Mouse (Mus musculus) C2C12 (cell line): Measurements from ENCODE around the gene Large1. TPM values are rescaled to one million over a fixed set of nuclear protein-coding genes. Genes with fewer than 3 reads are reported as not detected.

Source experiments
- H3K27me3 ChIP-seq: one replicate; pipeline ENCODE4 v1.6.1; 2011; ENCODE audit not compliant: control insufficient read depth, insufficient read depth, insufficient read length
- H3K36me3 ChIP-seq: one replicate; pipeline ENCODE4 v1.6.1; 2011; ENCODE audit not compliant: control insufficient read depth, insufficient read depth
- H3K4me3 ChIP-seq: one replicate; pipeline ENCODE4 v1.5.1; 2011; ENCODE audit warnings: mild to moderate bottlenecking, control low read depth; ENCODE audit not compliant: poor library complexity, insufficient read depth, severe bottlenecking
- H3K79me2 ChIP-seq: one replicate; pipeline ENCODE4 v1.6.1; 2011; ENCODE audit not compliant: control insufficient read depth, insufficient read depth
- H3K79me3 ChIP-seq: one replicate; pipeline ENCODE4 v1.6.1; 2011; ENCODE audit warnings: low read depth, control low read depth
- H3ac ChIP-seq: one replicate; pipeline ENCODE3; 2011; ENCODE audit warnings: low read depth; ENCODE audit not compliant: control insufficient read depth, insufficient read length
- CEBPB ChIP-seq: IDR thresholded peaks from one replicate; pipeline ENCODE4 v1.6.1; 2011; ENCODE audit warnings: low read depth, mild to moderate bottlenecking, control low read depth, moderate library complexity
- CTCF ChIP-seq: IDR thresholded peaks from one replicate; pipeline ENCODE4 v1.5.1; 2011; ENCODE audit not compliant: control insufficient read depth, insufficient read depth, insufficient read length
- FOSL1 ChIP-seq: IDR thresholded peaks from one replicate; pipeline ENCODE4 v1.8.0; 2011; ENCODE audit warnings: mild to moderate bottlenecking, low read length; ENCODE audit not compliant: poor library complexity, insufficient read depth, severe bottlenecking
- MAX ChIP-seq: IDR thresholded peaks from one replicate; pipeline ENCODE4 v1.6.1; 2011; ENCODE audit warnings: mild to moderate bottlenecking, control low read depth
- MYOD1 ChIP-seq: IDR thresholded peaks from one replicate; pipeline ENCODE4 v1.6.1; 2011; ENCODE audit warnings: low read depth; ENCODE audit not compliant: control insufficient read depth, insufficient read length
- MYOG ChIP-seq: IDR thresholded peaks from one replicate; pipeline ENCODE4 v1.6.1; 2011; ENCODE audit not compliant: control insufficient read depth, insufficient read length; ENCODE audit errors: extremely low read depth
- USF1 ChIP-seq: IDR thresholded peaks from one replicate; pipeline ENCODE4 v1.6.1; 2011; ENCODE audit warnings: low read depth, mild to moderate bottlenecking, control low read depth, moderate library complexity
- polyA plus RNA-seq: library from polyadenylated mRNA; unstranded; fragments of >200 nt; fragmentation: generic; extraction: Trizol; gene quantifications from one replicate; pipeline ENCODE4 v1.2.1, GENCODE M21; 2012; ENCODE audit warnings: missing spikeins

Large1 gene
- polyA plus RNA-seq, 1 experiment: 9.5 TPM

- Histone ChIP-seq H3K4me3 (no peak overlapping the region), H3K79me2 (no peaks in the 10 kb centered on the region), H3ac (no peak overlapping the region), H3K27me3 (no peaks in the 10 kb centered on the region), H3K36me3 (no peaks in the 10 kb centered on the region), H3K79me3 (no peaks in the 10 kb centered on the region)
- TF ChIP-seq CTCF (no peak), MYOG (no peak)
These were observed 291.9 kb downstream of the Large1 start for GRCm38 (mm10) chr8:73061410-73061809.

- no peaks in the 10 kb centered on the region for H3K79me3 ChIP-seq
- H3ac ChIP-seq: no peak overlapping the region
- H3K4me3 ChIP-seq: no peak overlapping the region
- no peak for TF ChIP-seq MYOD1
- no peak for TF ChIP-seq CEBPB
- no peak for TF ChIP-seq FOSL1
- TF ChIP-seq CTCF: no peak
- TF ChIP-seq MYOG: no peak
- TF ChIP-seq MAX: no peak
- no peak for TF ChIP-seq USF1
- no peaks in the 10 kb centered on the region for H3K27me3 ChIP-seq
- H3K36me3 ChIP-seq: no peaks in the 10 kb centered on the region
- H3K79me2 ChIP-seq: no peaks in the 10 kb centered on the region
These were observed 298.6 kb downstream of the Large1 start for GRCm38 (mm10) chr8:73054726-73055125.

DNA sequence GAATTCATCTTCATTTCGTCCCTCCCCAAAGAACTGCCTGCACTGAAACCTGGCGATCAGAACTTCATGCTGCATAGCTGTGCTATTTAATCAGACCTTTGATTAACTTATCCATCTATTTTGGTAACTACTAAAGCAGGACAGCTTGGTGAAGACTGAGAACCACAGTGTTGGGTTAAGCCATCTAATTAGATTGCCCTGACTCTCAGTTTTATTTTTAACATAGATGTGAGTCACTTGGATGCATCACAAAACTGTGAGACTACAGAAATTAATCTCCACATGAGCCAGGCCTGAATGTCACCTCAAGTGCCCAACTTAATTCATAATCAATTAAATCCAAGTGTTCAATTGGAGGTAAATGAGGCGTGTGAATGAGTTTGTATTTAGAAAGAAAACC lies 299.5 kb downstream of the Large1 start:
- Histone ChIP-seq H3K36me3 (no peaks in the 10 kb centered on the region), H3ac (no peak overlapping the region), H3K4me3 (no peak overlapping the region), H3K79me3 (no peaks in the 10 kb centered on the region), H3K79me2 (no peaks in the 10 kb centered on the region), H3K27me3 (no peaks in the 10 kb centered on the region)
- TF ChIP-seq MYOD1: no peak
- no peak for TF ChIP-seq MYOG
- TF ChIP-seq FOSL1: no peak
- no peak for TF ChIP-seq USF1
- TF ChIP-seq CEBPB: no peak
- no peak for TF ChIP-seq MAX
- TF ChIP-seq CTCF: no peak

GRCm38 (mm10) chr8:73052414-73052813 lies 300.9 kb downstream of the Large1 start:
- TF ChIP-seq USF1 (no peak), CEBPB (no peak), FOSL1 (no peak), CTCF (no peak), MYOD1 (no peak), MAX (no peak), MYOG (no peak)
- H3K36me3 ChIP-seq: peaks cover 6% of the 10 kb centered on the region
- H3K79me2 ChIP-seq: no peaks in the 10 kb centered on the region
- H3K79me3 ChIP-seq: no peaks in the 10 kb centered on the region
- no peaks in the 10 kb centered on the region for H3K27me3 ChIP-seq
- no peak overlapping the region for H3K4me3 ChIP-seq
- no peak overlapping the region for H3ac ChIP-seq

DNA sequence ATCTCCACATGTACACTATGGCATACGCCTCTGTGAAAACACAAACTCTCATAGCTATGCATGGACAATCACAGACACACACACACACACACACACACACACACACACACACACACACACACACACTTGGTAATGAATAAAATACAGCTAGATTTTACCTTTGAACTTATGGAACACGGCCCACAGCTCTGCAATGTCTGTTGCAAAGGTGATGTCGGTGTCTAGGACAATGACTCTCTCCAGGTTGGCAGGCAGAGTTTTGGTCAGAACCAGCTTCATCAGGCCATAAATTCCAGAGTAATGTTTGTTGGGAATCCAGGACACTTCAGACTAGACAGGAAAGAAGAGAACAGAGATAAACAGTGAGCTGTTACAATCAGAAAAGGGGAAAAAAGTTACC lies 305.2 kb downstream of the Large1 start:
- Histone ChIP-seq H3K79me3 (no peaks in the 10 kb centered on the region), H3K27me3 (no peaks in the 10 kb centered on the region), H3K4me3 (no peak overlapping the region), H3K79me2 (no peaks in the 10 kb centered on the region), H3K36me3 (peaks cover 6% of the 10 kb centered on the region), H3ac (no peak overlapping the region)
- TF ChIP-seq CEBPB: no peak
- no peak for TF ChIP-seq MYOD1
- TF ChIP-seq MAX: no peak
- TF ChIP-seq FOSL1: no peak
- TF ChIP-seq USF1: no peak
- TF ChIP-seq CTCF: no peak
- no peak for TF ChIP-seq MYOG

DNA sequence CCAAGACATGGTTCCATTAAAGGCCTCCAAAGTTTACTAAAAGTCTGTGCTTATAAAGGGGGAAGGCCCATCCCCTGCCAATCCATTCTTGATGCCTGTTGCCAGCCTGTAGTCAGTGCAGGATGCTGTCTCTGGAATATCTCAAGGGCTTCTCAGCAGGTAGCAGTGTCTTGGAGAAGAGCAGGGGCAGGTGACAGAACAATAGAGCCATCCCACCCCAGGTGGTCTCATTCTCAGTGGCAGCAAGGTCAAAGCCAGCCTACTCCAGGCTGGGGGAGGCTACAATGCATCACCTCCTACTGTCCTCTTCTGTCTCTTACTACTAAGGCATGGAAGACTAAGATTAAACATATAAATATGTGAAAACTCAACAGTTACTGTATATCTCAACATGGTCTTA lies 323.6 kb downstream of the Large1 start:
- Histone ChIP-seq H3K79me2 (no peaks in the 10 kb centered on the region), H3K4me3 (no peak overlapping the region), H3K79me3 (no peaks in the 10 kb centered on the region), H3K36me3 (no peaks in the 10 kb centered on the region), H3K27me3 (no peaks in the 10 kb centered on the region), H3ac (no peak overlapping the region)
- TF ChIP-seq MAX (no peak), USF1 (no peak), CEBPB (no peak), FOSL1 (no peak), CTCF (no peak), MYOG (no peak), MYOD1 (no peak)
